Mouse (Mus musculus): ENCODE data around the gene Myl4.

- TF ChIP-seq POLR2A (IDR thresholded peaks at IDR 0.05; ENCODE audit: borderline replicate concordance, extremely low read depth, insufficient read depth, insufficient read length, poor library complexity, severe bottlenecking) (no peak), CTCF (IDR thresholded peaks at IDR 0.05; ENCODE audit: borderline replicate concordance, extremely low read depth, insufficient read depth, insufficient read length) (no peak)
Observed at GRCm38 (mm10) chr11:104572566-104572965, 22.1 kb downstream of the Myl4 start.
